Mouse (Mus musculus) neural tube, embryonic 13.5 days (tissue): ENCODE measurements around the gene Igsf8. TPM values are rescaled to one million over a fixed set of nuclear protein-coding genes. Genes with fewer than 3 reads are reported as not detected.

ENCODE experiments used
- ATAC-seq: fragments of 200-750 bp; cut with Nextera tagmentation; 2 replicates; pipeline ENCODE4 v1.8.0; 2017; ENCODE audit warnings: low read depth, mild to moderate bottlenecking, moderate TSS enrichment, moderate library complexity
- H3K27ac ChIP-seq: fragments of 300-500 bp; sonication (generic); replicated peaks from 2 replicates; pipeline ENCODE4 v1.5.1; 2015; ENCODE audit warnings: moderate library complexity, mild to moderate bottlenecking, inconsistent platforms
- H3K27me3 ChIP-seq: fragments of 300-500 bp; sonication (generic); 2 replicates; pipeline ENCODE4 v1.6.1; 2015; ENCODE audit warnings: mild to moderate bottlenecking, inconsistent platforms
- H3K36me3 ChIP-seq: fragments of 300-500 bp; sonication (generic); 2 replicates; pipeline ENCODE4 v1.6.1; 2015; ENCODE audit warnings: mild to moderate bottlenecking, inconsistent platforms
- H3K4me1 ChIP-seq: fragments of 300-500 bp; sonication (generic); replicated peaks from 2 replicates; pipeline ENCODE4 v1.6.1; 2015; ENCODE audit warnings: inconsistent platforms
- H3K4me2 ChIP-seq: fragments of 300-500 bp; sonication (generic); 2 replicates; pipeline ENCODE4 v1.6.1; 2015; ENCODE audit warnings: inconsistent platforms, mild to moderate bottlenecking, moderate library complexity
- H3K4me3 ChIP-seq: fragments of 300-500 bp; sonication (generic); 2 replicates; pipeline ENCODE4 v1.5.1; 2015; ENCODE audit warnings: mild to moderate bottlenecking, inconsistent platforms
- H3K9ac ChIP-seq: fragments of 300-500 bp; sonication (generic); 2 replicates; pipeline ENCODE4 v1.6.1; 2015; ENCODE audit warnings: moderate library complexity, mild to moderate bottlenecking, inconsistent platforms
- H3K9me3 ChIP-seq: fragments of 300-500 bp; sonication (generic); 2 replicates; pipeline ENCODE4 v1.6.1; 2016; ENCODE audit warnings: inconsistent platforms
- WGBS: fragments of 180-500 bp; shearing (Covaris S2); methylation state at CpG from one replicate; pipeline ENCODE4 v1.1.7; 2015; 5-methylcytosine and 5-hydroxymethylcytosine counted together
- polyA plus RNA-seq: library from polyadenylated mRNA; unstranded; fragments of >200 nt; fragmentation: Nextera tagmentation; extraction: Ambion mirVana; gene quantifications from 2 replicates; pipeline ENCODE4 v1.2.1, GENCODE M21; 2015

Igsf8 gene
- polyA plus RNA-seq, 1 experiment from 2014 or later: 116 TPM

GRCm38 (mm10) chr1:172296816-172297510 lies 35.5 kb downstream of the Igsf8 start:
- peak overlapping the region; percentile 67 for H3K9ac ChIP-seq
- peak overlapping the region; percentile 76 for H3K27ac ChIP-seq

GRCm38 (mm10) chr1:172297611-172298537 lies 36.4 kb downstream of the Igsf8 start, which contains the start of gene Atp1a2:
Gene Atp1a2 (minus strand): TSS chr1:172298064.
- peak; percentile 32 for ATAC-seq

More at GRCm38 (mm10) chr1:172296816-172297510, 35.5 kb downstream of the Igsf8 start:
- Histone ChIP-seq H3K4me3 (peak overlapping the region; percentile 37), H3K4me1 (peaks cover 68% of the 10 kb centered on the region), H3K4me2 (peak overlapping the region; percentile 50), H3K9me3 (no peaks in the 10 kb centered on the region), H3K36me3 (no peaks in the 10 kb centered on the region), H3K27me3 (no peaks in the 10 kb centered on the region)
- ATAC-seq: no peak
- WGBS: 64% methylated on average over 6 of the region's 6 CpGs

GRCm38 (mm10) chr1:172299528-172299927 lies 38.1 kb downstream of the Igsf8 start:
- Histone ChIP-seq H3K27ac (no peak overlapping the region), H3K4me1 (peaks cover 74% of the 10 kb centered on the region), H3K4me2 (no peak overlapping the region), H3K9ac (no peak overlapping the region), H3K27me3 (no peaks in the 10 kb centered on the region), H3K4me3 (no peak overlapping the region), H3K36me3 (no peaks in the 10 kb centered on the region), H3K9me3 (no peaks in the 10 kb centered on the region)
- ATAC-seq: no peak
- WGBS: 60% methylated on average over 7 of the region's 7 CpGs

More at GRCm38 (mm10) chr1:172297611-172298537, 36.4 kb downstream of the Igsf8 start, which contains the start of gene Atp1a2:
- Histone ChIP-seq H3K27ac (peak within 1 kb of the TSS; percentile 76), H3K4me3 (peak within 1 kb of the TSS; percentile 37), H3K9ac (peak within 1 kb of the TSS; percentile 67), H3K4me1 (peaks cover 77% of the 10 kb centered on the region), H3K27me3 (no peaks in the 10 kb centered on the region), H3K4me2 (peak within 1 kb of the TSS; percentile 50), H3K36me3 (no peaks in the 10 kb centered on the region), H3K9me3 (no peaks in the 10 kb centered on the region)
- 9% methylated on average over 16 of the region's 16 CpGs for WGBS

GRCm38 (mm10) chr1:172300247-172300646 lies 38.8 kb downstream of the Igsf8 start:
- H3K9ac ChIP-seq: no peak overlapping the region
- H3K27ac ChIP-seq: no peak overlapping the region
- H3K27me3 ChIP-seq: no peaks in the 10 kb centered on the region
- no peak overlapping the region for H3K4me2 ChIP-seq
- ATAC-seq: no peak
- H3K9me3 ChIP-seq: no peaks in the 10 kb centered on the region
- H3K36me3 ChIP-seq: no peaks in the 10 kb centered on the region
- H3K4me1 ChIP-seq: peaks cover 66% of the 10 kb centered on the region
- H3K4me3 ChIP-seq: no peak overlapping the region
- WGBS: 68% methylated on average over 5 of the region's 5 CpGs

- H3K4me3 ChIP-seq: no peak overlapping the region
- H3K4me1 ChIP-seq: peaks cover 58% of the 10 kb centered on the region
- WGBS: 20% methylated on average over 12 of the region's 12 CpGs
- H3K9me3 ChIP-seq: no peaks in the 10 kb centered on the region
- no peaks in the 10 kb centered on the region for H3K27me3 ChIP-seq
- no peak overlapping the region for H3K9ac ChIP-seq
- 0 out of 2 replicates have a peak overlapping the region, but pooled peaks have one; percentile 18 for H3K27ac ChIP-seq
- H3K4me2 ChIP-seq: no peak overlapping the region
- ATAC-seq: peak; percentile 22; the same call in 1 of the 2 replicates
- H3K36me3 ChIP-seq: no peaks in the 10 kb centered on the region
Measured at GRCm38 (mm10) chr1:172301180-172301579, 39.7 kb downstream of the Igsf8 start.

- 0 out of 2 replicates have a peak overlapping the region, but pooled peaks have one; percentile 18 for H3K27ac ChIP-seq
- ATAC-seq: no peak
Measured at GRCm38 (mm10) chr1:172302311-172302710, 40.9 kb downstream of the Igsf8 start.

GRCm38 (mm10) chr1:172302851-172303250 lies 41.4 kb downstream of the Igsf8 start:
- Histone ChIP-seq H3K9me3 (no peaks in the 10 kb centered on the region), H3K4me2 (no peak overlapping the region), H3K27ac (no peak overlapping the region), H3K9ac (no peak overlapping the region; the same call in 1 of the 2 replicates), H3K4me1 (peaks cover 47% of the 10 kb centered on the region), H3K4me3 (no peak overlapping the region), H3K27me3 (no peaks in the 10 kb centered on the region), H3K36me3 (no peaks in the 10 kb centered on the region)
- ATAC-seq: no peak
- 15% methylated on average over 6 of the region's 6 CpGs for WGBS

More at GRCm38 (mm10) chr1:172302311-172302710, 40.9 kb downstream of the Igsf8 start:
- Histone ChIP-seq H3K4me2 (no peak overlapping the region), H3K4me1 (peaks cover 47% of the 10 kb centered on the region), H3K27me3 (no peaks in the 10 kb centered on the region), H3K9me3 (no peaks in the 10 kb centered on the region), H3K9ac (no peak overlapping the region; the same call in 1 of the 2 replicates), H3K4me3 (no peak overlapping the region), H3K36me3 (no peaks in the 10 kb centered on the region)
- 65% methylated on average over 3 of the region's 3 CpGs for WGBS

GRCm38 (mm10) chr1:172304443-172304842 lies 43.0 kb downstream of the Igsf8 start:
- no peaks in the 10 kb centered on the region for H3K9me3 ChIP-seq
- peaks cover 53% of the 10 kb centered on the region for H3K4me1 ChIP-seq
- no peaks in the 10 kb centered on the region for H3K36me3 ChIP-seq
- no peak for ATAC-seq
- 75% methylated on average over 6 of the region's 6 CpGs for WGBS
- H3K4me2 ChIP-seq: no peak overlapping the region
- no peak overlapping the region for H3K27ac ChIP-seq
- H3K4me3 ChIP-seq: no peak overlapping the region
- H3K9ac ChIP-seq: no peak overlapping the region
- no peaks in the 10 kb centered on the region for H3K27me3 ChIP-seq

GRCm38 (mm10) chr1:172305153-172305552 lies 43.7 kb downstream of the Igsf8 start:
- no peak overlapping the region for H3K9ac ChIP-seq
- no peak overlapping the region for H3K27ac ChIP-seq
- H3K9me3 ChIP-seq: no peaks in the 10 kb centered on the region
- H3K4me1 ChIP-seq: peaks cover 53% of the 10 kb centered on the region
- ATAC-seq: no peak
- no peaks in the 10 kb centered on the region for H3K36me3 ChIP-seq
- no peaks in the 10 kb centered on the region for H3K27me3 ChIP-seq
- H3K4me3 ChIP-seq: no peak overlapping the region
- WGBS: 89% methylated on average over 2 of the region's 2 CpGs
- H3K4me2 ChIP-seq: no peak overlapping the region

GRCm38 (mm10) chr1:172305635-172306034 lies 44.2 kb downstream of the Igsf8 start:
- Histone ChIP-seq H3K27me3 (no peaks in the 10 kb centered on the region), H3K4me2 (no peak overlapping the region), H3K4me3 (no peak overlapping the region), H3K9me3 (no peaks in the 10 kb centered on the region), H3K36me3 (no peaks in the 10 kb centered on the region), H3K27ac (no peak overlapping the region), H3K9ac (no peak overlapping the region), H3K4me1 (peaks cover 54% of the 10 kb centered on the region)
- ATAC-seq: no peak
- WGBS: 67% methylated on average over 3 of the region's 3 CpGs

- H3K4me2 ChIP-seq: no peak overlapping the region
- no peak for ATAC-seq
- H3K4me3 ChIP-seq: no peak overlapping the region
- 93% methylated on average over 4 of the region's 4 CpGs for WGBS
- H3K27me3 ChIP-seq: no peaks in the 10 kb centered on the region
- no peaks in the 10 kb centered on the region for H3K9me3 ChIP-seq
- peaks cover 54% of the 10 kb centered on the region for H3K4me1 ChIP-seq
- no peak overlapping the region for H3K27ac ChIP-seq
- H3K9ac ChIP-seq: no peak overlapping the region
- H3K36me3 ChIP-seq: no peaks in the 10 kb centered on the region
Measured at GRCm38 (mm10) chr1:172306196-172306595, 44.8 kb downstream of the Igsf8 start.

GRCm38 (mm10) chr1:172306885-172307284 lies 45.4 kb downstream of the Igsf8 start:
- Histone ChIP-seq H3K4me1 (peaks cover 54% of the 10 kb centered on the region), H3K9ac (no peak overlapping the region), H3K9me3 (no peaks in the 10 kb centered on the region), H3K27me3 (no peaks in the 10 kb centered on the region), H3K27ac (0 out of 2 replicates have a peak overlapping the region, but pooled peaks have one; percentile 38), H3K4me3 (no peak overlapping the region), H3K4me2 (no peak overlapping the region), H3K36me3 (no peaks in the 10 kb centered on the region)
- WGBS: 84% methylated on average over 6 of the region's 6 CpGs
- no peak for ATAC-seq
